Mouse (Mus musculus) colon, adult 2 months (tissue): ENCODE results near the gene Tfap2e. TPM values are rescaled to one million over a fixed set of nuclear protein-coding genes. Genes with fewer than 3 reads are reported as not detected.

Source experiments
- polyA plus RNA-seq: library from polyadenylated mRNA; depleted of rRNA; stranded (reverse); fragments of >200 nt; gene quantifications from 2 replicates; pipeline ENCODE4 v1.2.3, GENCODE M21; 2012; rRNA removed

Gene Tfap2e
- not detected in 2 replicates for polyA plus RNA-seq

GRCm38 (mm10) chr4:126736001-126736414, at the start of gene Tfap2e:
Gene Tfap2e, minus strand, starts transcription at chr4:126736240.

GRCm38 (mm10) chr4:126753268-126754230, 17.5 kb upstream of the Tfap2e start, which contains the start of the genes Ncdn and AU040320:
Gene Ncdn, minus strand, starts transcription at chr4:126753438.
Gene AU040320, plus strand, starts transcription at chr4:126753544.

GRCm38 (mm10) chr4:126677054-126678003, 58.7 kb downstream of the Tfap2e start, which contains the start of gene Psmb2:
Gene Psmb2, plus strand, starts transcription at chr4:126677630.

Other genes starting within 250 kb of the Tfap2e start
- 1.1 and 1.3 TPM in 2 replicates for gene Ago4, start 202.8 kb downstream of the Tfap2e start, polyA plus RNA-seq
- gene Clspn, start 179.3 kb downstream of the Tfap2e start, polyA plus RNA-seq, result 0.47 and 0.60 TPM in 2 replicates
- gene 5730409E04Rik, start 126.4 kb downstream of the Tfap2e start, polyA plus RNA-seq, result 7.1 and 8.8 TPM in 2 replicates
- gene Psmb2, start 58.6 kb downstream of the Tfap2e start, polyA plus RNA-seq, result 129 and 150 TPM in 2 replicates
- 41.4 and 42.4 TPM in 2 replicates for gene Ncdn, start 17.2 kb upstream of the Tfap2e start, polyA plus RNA-seq
- gene AU040320, start 17.3 kb upstream of the Tfap2e start, polyA plus RNA-seq, result 53.6 and 68.6 TPM in 2 replicates
- 1.7 and 2.5 TPM in 2 replicates for gene Zmym4, start 231.9 kb upstream of the Tfap2e start, polyA plus RNA-seq